ENCODE assay signal across 27 mouse cellular contexts in genomic region chr9:15928331-15928730, GRCm38 (mm10). TPM values are rescaled to one million over a fixed set of nuclear protein-coding genes. Genes with fewer than 3 reads are reported as not detected.
DNase-seq lines count a peak whose midpoint lies in the region; ATAC-seq and TF ChIP-seq lines count a peak whose summit lies in the region.
"Had no signal": no experiment of that assay in that cellular context is flagged by ENCODE, and none has a peak within 500 bp of the region (broad histone marks: within the 10 kb centered on the region; RNA-seq: fewer than 3 reads in every experiment).

No protein-coding gene starts in this region.

- no peak; the same call in 1 of the 2 replicates for TF ChIP-seq RAD21 in MEL (IDR thresholded peaks at IDR 0.05; ENCODE audit: low read depth, low read length)

- peak; percentile 17 for DNase-seq in heart, adult 11 months
- no peak for DNase-seq in heart, postnatal 25 days (ENCODE audit: low spot score)
- DNase-seq in liver, adult 2 months (ENCODE audit: extremely low read depth, low read depth, low spot score) = peak; percentile 46
- no peak for DNase-seq in liver, embryonic 11.5 days (ENCODE audit: low spot score)
- peak; percentile 80 for DNase-seq in MEL (ENCODE audit: low read depth, low spot score)
- DNase-seq: adrenal gland, adult 2 months; adrenal gland, adult 8-10 months; adrenal gland, postnatal 10 days; adrenal gland, postnatal 14 days; adrenal gland, postnatal 25 days; adrenal gland, postnatal 36 days; B cell, adult 2 months; cerebellum, adult 11 months; cerebellum, adult 11-12 months; cerebellum, adult 18-20 months; cerebellum, adult 2 months had no signal

- intact Hi-C loops in heart, postnatal 25 days (cut with DNase I) = no loop called here

- H3K9me3 ChIP-seq in liver, embryonic 11.5 days (ENCODE audit: control insufficient read depth, low read length) = no peaks in the 10 kb centered on the region
- no peaks in the 10 kb centered on the region for H3K9me3 ChIP-seq in MEL (replicated peaks; ENCODE audit: insufficient read depth, low read length)
- H3K9me3 ChIP-seq: G1E had no signal

- H3K27me3 ChIP-seq in liver, adult 2 months (ENCODE audit: control insufficient read depth, insufficient read depth, low read length) = no peaks in the 10 kb centered on the region
- H3K27me3 ChIP-seq in liver, embryonic 11.5 days (replicated peaks; ENCODE audit: control insufficient read depth, insufficient read depth, low read length) = no peaks in the 10 kb centered on the region
- H3K27me3 ChIP-seq in MEL (ENCODE audit: control insufficient read depth in 1 of 2, insufficient read depth in 2 of 2, low read length in 2 of 2) = no peaks in the 10 kb centered on the region
- H3K27me3 ChIP-seq: CH12.LX had no signal

- no peak overlapping the region for H3K4me2 ChIP-seq in liver, embryonic 11.5 days

- no peak overlapping the region for H3K27ac ChIP-seq in liver, adult 2 months (replicated peaks; ENCODE audit: insufficient read depth, low read depth, low read length)
- H3K27ac ChIP-seq in liver, embryonic 11.5 days (ENCODE audit: low read depth, low read length) = no peak overlapping the region
- peak overlapping the region; percentile 72 for H3K27ac ChIP-seq in MEL (ENCODE audit: control insufficient read depth, low read depth, low read length)

- peak; percentile 86 to 91 for TF ChIP-seq EP300 in MEL (IDR thresholded peaks at IDR 0.05; ENCODE audit: low read depth in 1 of 2, low read length in 2 of 2)

- H3K79me2 ChIP-seq in liver, adult 2 months (ENCODE audit: control insufficient read depth, insufficient read depth, low read length) = no peaks in the 10 kb centered on the region
- no peaks in the 10 kb centered on the region for H3K79me2 ChIP-seq in MEL (ENCODE audit: control insufficient read depth, insufficient read depth, low read length, poor library complexity)

- TF ChIP-seq POLR2A in liver, adult 2 months (IDR thresholded peaks at IDR 0.05; ENCODE audit: extremely low read depth, insufficient read depth, low read length) = no peak
- TF ChIP-seq POLR2A in MEL (IDR thresholded peaks at IDR 0.05; ENCODE audit: control insufficient read depth in 1 of 2, insufficient read depth in 1 of 2, low read depth in 1 of 2, low read length in 2 of 2, poor library complexity in 1 of 2) = no peak

- H3K9ac ChIP-seq in liver, adult 2 months (ENCODE audit: low read depth, low read length) = no peak overlapping the region
- no peak overlapping the region for H3K9ac ChIP-seq in liver, embryonic 11.5 days (ENCODE audit: low read depth, low read length)
- peak overlapping the region; percentile 26 for H3K9ac ChIP-seq in MEL (ENCODE audit: control insufficient read depth, low read depth, low read length, poor library complexity, severe bottlenecking)

- TF ChIP-seq CTCF in liver, adult 2 months (IDR thresholded peaks at IDR 0.05; ENCODE audit: low read depth, low read length) = no peak
- no peak for TF ChIP-seq CTCF in MEL (IDR thresholded peaks at IDR 0.05 in 2 of 3, conservative IDR thresholded peaks at IDR 0.05 in 1 of 3; ENCODE audit: control insufficient read depth in 1 of 3, insufficient read depth in 1 of 3, low read depth in 2 of 3, low read length in 3 of 3, poor library complexity in 1 of 3, severe bottlenecking in 1 of 3)

- no peak for ATAC-seq in liver, embryonic 11.5 days (replicated peaks; ENCODE audit: low FRiP score)
- no peak for ATAC-seq in frontal cortex, adult (ENCODE audit: low TSS enrichment)
- ATAC-seq: activated CD4-positive, CD25-positive, alpha-beta regulatory T cell, adult 4 months; CD4-positive, CD25-positive, alpha-beta regulatory T cell, adult 4 months; Patski had no signal

- no peaks in the 10 kb centered on the region for H3K36me3 ChIP-seq in liver, adult 2 months (ENCODE audit: control insufficient read depth, insufficient read depth, low read length)
- H3K36me3 ChIP-seq in liver, embryonic 11.5 days (ENCODE audit: control insufficient read depth, insufficient read depth, low read length) = no peaks in the 10 kb centered on the region
- peaks cover 0 to 34% of the 10 kb centered on the region in 2 experiments; a peak in 2 of 4 replicates for H3K36me3 ChIP-seq in MEL (ENCODE audit: control insufficient read depth in 1 of 2, insufficient read depth in 2 of 2, low read length in 2 of 2)
- H3K36me3 ChIP-seq: G1E had no signal

- no peak overlapping the region for H3K4me3 ChIP-seq in liver, adult 2 months (ENCODE audit: insufficient read depth, low read depth, low read length)
- H3K4me3 ChIP-seq in liver, embryonic 11.5 days (ENCODE audit: low read depth, low read length) = no peak overlapping the region
- peak overlapping the region in 1 of 2 experiments; percentile 31; a peak in 2 of 4 replicates for H3K4me3 ChIP-seq in MEL (ENCODE audit: control insufficient read depth in 1 of 2, insufficient read depth in 1 of 2, low read depth in 2 of 2, low read length in 2 of 2)

- no peaks in the 10 kb centered on the region for H3K4me1 ChIP-seq in liver, adult 2 months (ENCODE audit: control insufficient read depth, insufficient read depth, low read length)
- H3K4me1 ChIP-seq in liver, embryonic 11.5 days (replicated peaks; ENCODE audit: control insufficient read depth, insufficient read depth, low read length) = no peaks in the 10 kb centered on the region
- peaks cover 13 to 31% of the 10 kb centered on the region in 2 experiments for H3K4me1 ChIP-seq in MEL (ENCODE audit: control insufficient read depth in 1 of 2, insufficient read depth in 2 of 2, low read length in 2 of 2)

- WGBS in liver, adult 2 months = 73% methylated on average over 2 of the region's 2 CpGs
- 71% methylated on average over 2 of the region's 2 CpGs for WGBS in liver, embryonic 11.5 days

TF ChIP-seq in MEL, 35 proteins besides CTCF, POLR2A, EP300 and RAD21:
- TF ChIP-seq GATA1 (IDR thresholded peaks at IDR 0.05; ENCODE audit: low read depth, low read length) = peak; percentile 90
- no peak; the same call in 1 of the 2 replicates for TF ChIP-seq MYB (IDR thresholded peaks at IDR 0.05; ENCODE audit: low read depth, low read length)
- no peak for TF ChIP-seq POLR2AphosphoS5 (IDR thresholded peaks at IDR 0.05; ENCODE audit: borderline replicate concordance, low read depth, low read length)
- no peak for TF ChIP-seq ZC3H11A (IDR thresholded peaks at IDR 0.05; ENCODE audit: low read depth, low read length)
- no peak for TF ChIP-seq NELFE (IDR thresholded peaks at IDR 0.05; ENCODE audit: low read depth, low read length)
- no peak for TF ChIP-seq E2F4 (IDR thresholded peaks at IDR 0.05; ENCODE audit: borderline replicate concordance, low read depth, low read length)
- TF ChIP-seq MEF2A (IDR thresholded peaks at IDR 0.05; ENCODE audit: extremely low read depth, insufficient replicate concordance, low read depth, low read length, poor library complexity, severe bottlenecking) = peak; percentile 45; the same call in 1 of the 2 replicates
- TF ChIP-seq SMC3 (IDR thresholded peaks at IDR 0.05; ENCODE audit: low read depth, low read length) = 0 out of 2 replicates have a peak, but pooled peaks have one; percentile 14
- no peak for TF ChIP-seq MAFK (IDR thresholded peaks at IDR 0.05; ENCODE audit: borderline replicate concordance, low read depth, low read length)
- peak; percentile 80 for TF ChIP-seq ETS1 (IDR thresholded peaks at IDR 0.05; ENCODE audit: low read depth, low read length)
- peak; percentile 63; the same call in 1 of the 2 replicates for TF ChIP-seq SIN3A (IDR thresholded peaks at IDR 0.05; ENCODE audit: low read length)
- no peak; the same call in 1 of the 2 replicates for TF ChIP-seq MYC (IDR thresholded peaks at IDR 0.05; ENCODE audit: low read depth, low read length)
- peak; percentile 60 for TF ChIP-seq TCF12 (IDR thresholded peaks at IDR 0.05; ENCODE audit: low read depth, low read length)
- TF ChIP-seq RCOR1 (IDR thresholded peaks at IDR 0.05; ENCODE audit: low read depth, low read length) = peak; percentile 76
- TF ChIP-seq ZMIZ1 (IDR thresholded peaks at IDR 0.05; ENCODE audit: low read depth, low read length) = no peak
- TF ChIP-seq MAZ (IDR thresholded peaks at IDR 0.05; ENCODE audit: low read depth, low read length) = no peak
- peak; percentile 53; the same call in 1 of the 2 replicates for TF ChIP-seq BHLHE40 (IDR thresholded peaks at IDR 0.05; ENCODE audit: borderline replicate concordance, low read depth, low read length)
- no peak for TF ChIP-seq ZKSCAN1 (IDR thresholded peaks at IDR 0.05; ENCODE audit: low read depth, low read length)
- TF ChIP-seq CHD1 (IDR thresholded peaks at IDR 0.05; ENCODE audit: low read depth, low read length) = no peak
- TF ChIP-seq HCFC1 (IDR thresholded peaks at IDR 0.05; ENCODE audit: low read depth, low read length) = no peak
- TF ChIP-seq USF2 (IDR thresholded peaks at IDR 0.05; ENCODE audit: borderline replicate concordance in 1 of 2, insufficient read depth in 1 of 2, low read depth in 1 of 2, low read length in 2 of 2) = no peak
- TF ChIP-seq UBTF (IDR thresholded peaks at IDR 0.05; ENCODE audit: borderline replicate concordance, insufficient read depth, low read depth, low read length) = no peak
- TF ChIP-seq CHD2 (IDR thresholded peaks at IDR 0.05; ENCODE audit: low read length) = peak; percentile 85
- TF ChIP-seq TAL1 (IDR thresholded peaks at IDR 0.05; ENCODE audit: low read length) = no peak
- no peak for TF ChIP-seq MXI1 (IDR thresholded peaks at IDR 0.05; ENCODE audit: low read depth, low read length)
- TF ChIP-seq USF1 (IDR thresholded peaks at IDR 0.05; ENCODE audit: low read depth, low read length) = no peak
- TF ChIP-seq GABPA (IDR thresholded peaks at IDR 0.05; ENCODE audit: low read depth, low read length) = no peak
- peak; percentile 82; the same call in 1 of the 2 replicates for TF ChIP-seq ELF1 (IDR thresholded peaks at IDR 0.05; ENCODE audit: low read depth, low read length)
- TF ChIP-seq JUND (IDR thresholded peaks at IDR 0.05; ENCODE audit: low read depth, low read length) = no peak
- TF ChIP-seq NRF1 (IDR thresholded peaks at IDR 0.05; ENCODE audit: insufficient read depth, low read depth, low read length, poor library complexity, severe bottlenecking) = no peak
- no peak for TF ChIP-seq ZNF384 (IDR thresholded peaks at IDR 0.05; ENCODE audit: low read depth, low read length)
- no peak for TF ChIP-seq KAT2A (conservative IDR thresholded peaks at IDR 0.05; ENCODE audit: low read depth, low read length)

RNA-seq across cellular contexts. Expression of gene Mtnr1b, which starts 54.0 kb away (rescaled TPM):
- total RNA-seq in heart, postnatal 25 days (2021) = not detected
- not detected in 2 replicates for total RNA-seq in liver, adult 2 months (2014; rRNA removed)
- not detected in 2 replicates for polyA plus RNA-seq in liver, adult 2 months (2012; rRNA removed)
- polyA plus RNA-seq in liver, embryonic 11.5 days (2014; fragmentation: Nextera tagmentation; extraction: Ambion mirVana) = not detected in 2 replicates
- not detected in 2 replicates for total RNA-seq in MEL (2012; rRNA removed)
- not detected for polyA plus RNA-seq in MEL (2012; ENCODE audit: insufficient read depth in 1 of 2, insufficient read length in 2 of 2, low read depth in 1 of 2, low replicate concordance in 2 of 2, missing spikeins in 1 of 2)
- total RNA-seq: adrenal gland, adult 18-20 months; adrenal gland, adult 2 months; adrenal gland, adult 8-10 months; adrenal gland, postnatal 10 days; adrenal gland, postnatal 14 days; adrenal gland, postnatal 25 days; adrenal gland, postnatal 36 days; adrenal gland, postnatal 4 days; CH12.LX; ES-E14; G1E had no signal
- polyA plus RNA-seq: activated CD4-positive, CD25-positive, alpha-beta regulatory T cell, adult 4 months; adrenal gland, adult 2 months; brain, embryonic 14.5 days; C2C12; CD4-positive, CD25-positive, alpha-beta regulatory T cell, adult 4 months; cerebellum, adult 2 months; G1E; Patski had no signal

Comparison
In these comparisons a context has a peak if more than half of its experiments do, and no peak if none do; other contexts are left out.
1. DNase-seq: peak in heart, adult 11 months (single experiment), liver, adult 2 months (single experiment) and MEL (single experiment); none in heart, postnatal 25 days (single experiment) and liver, embryonic 11.5 days (single experiment).